Mouse (Mus musculus) intestine, postnatal 0 days (tissue): ENCODE measurements around the gene Cdkn2d. TPM values are rescaled to one million over a fixed set of nuclear protein-coding genes. Genes with fewer than 3 reads are reported as not detected.

Experiments used
- ATAC-seq: fragments of 200-750 bp; cut with Nextera tagmentation; 2 replicates; pipeline ENCODE4 v1.8.0; 2017; ENCODE audit warnings: mild to moderate bottlenecking, moderate TSS enrichment, moderate library complexity
- H3K27ac ChIP-seq: fragments of 300-500 bp; sonication (generic); 2 replicates; pipeline ENCODE4 v1.5.1; 2014; ENCODE audit warnings: mild to moderate bottlenecking, low read depth, low read length, moderate library complexity
- H3K27me3 ChIP-seq: fragments of 300-500 bp; sonication (generic); replicated peaks from 2 replicates; pipeline ENCODE4 v1.6.1; 2014; ENCODE audit warnings: low read length, mixed read lengths; ENCODE audit not compliant: control insufficient read depth, insufficient read depth
- H3K36me3 ChIP-seq: fragments of 300-500 bp; sonication (generic); 2 replicates; pipeline ENCODE4 v1.6.1; 2014; ENCODE audit warnings: mild to moderate bottlenecking, moderate library complexity; ENCODE audit not compliant: control insufficient read depth, insufficient read depth
- H3K4me1 ChIP-seq: fragments of 300-500 bp; sonication (generic); replicated peaks from 2 replicates; pipeline ENCODE4 v1.6.1; 2014; ENCODE audit warnings: antibody characterized with exemption, low read length, mixed read lengths; ENCODE audit not compliant: control insufficient read depth, insufficient read depth
- H3K4me2 ChIP-seq: fragments of 300-500 bp; sonication (generic); replicated peaks from 2 replicates; pipeline ENCODE4 v1.6.1; 2014; ENCODE audit warnings: low read depth, mild to moderate bottlenecking, moderate library complexity
- H3K4me3 ChIP-seq: fragments of 300-500 bp; sonication (generic); 2 replicates; pipeline ENCODE4 v1.5.1; 2014; ENCODE audit warnings: low read depth, low read length
- H3K9ac ChIP-seq: fragments of 300-500 bp; sonication (generic); 2 replicates; pipeline ENCODE4 v1.6.1; 2014; ENCODE audit warnings: mild to moderate bottlenecking, low read depth, low read length
- H3K9me3 ChIP-seq: fragments of 300-500 bp; sonication (generic); 2 replicates; pipeline ENCODE4 v1.6.1; 2016; ENCODE audit warnings: mixed run types; ENCODE audit not compliant: control insufficient read depth
- CTCF ChIP-seq: sonication (generic); IDR thresholded peaks from 2 replicates; pipeline ENCODE4 v1.5.1; 2016; ENCODE audit warnings: low read depth, mild to moderate bottlenecking, control low read depth, antibody characterized with exemption, moderate library complexity
- WGBS: fragments of 180-500 bp; shearing (Covaris S2); extraction: QIAGEN DNeasy Blood & Tissue Kit; methylation state at CpG from one replicate; pipeline ENCODE4 v1.1.7; 2014; 5-methylcytosine and 5-hydroxymethylcytosine counted together
- polyA plus RNA-seq: library from polyadenylated mRNA; unstranded; fragments of >200 nt; fragmentation: Nextera tagmentation; extraction: Ambion mirVana; gene quantifications from 2 replicates; pipeline ENCODE4 v1.2.1, GENCODE M21; 2015

Gene Cdkn2d
- polyA plus RNA-seq, 1 experiment from 2014 or later: 25.8 TPM

GRCm38 (mm10) chr9:21286753-21287152 lies 4.5 kb downstream of the Cdkn2d start:
- Histone ChIP-seq H3K27ac (no peak overlapping the region), H3K9me3 (no peaks in the 10 kb centered on the region), H3K27me3 (no peaks in the 10 kb centered on the region), H3K9ac (no peak overlapping the region), H3K4me3 (peak overlapping the region; percentile 76), H3K4me2 (peak overlapping the region; percentile 82), H3K36me3 (peaks cover 15% of the 10 kb centered on the region), H3K4me1 (peaks cover 15% of the 10 kb centered on the region; the same call in 1 of the 2 replicates)
- 49% methylated on average over 3 of the region's 3 CpGs for WGBS
- no peak for TF ChIP-seq CTCF
- no peak for ATAC-seq

GRCm38 (mm10) chr9:21283994-21284393 lies 7.2 kb downstream of the Cdkn2d start:
- Histone ChIP-seq H3K27me3 (no peaks in the 10 kb centered on the region), H3K9ac (no peak overlapping the region), H3K4me2 (no peak overlapping the region), H3K4me1 (peaks cover 11% of the 10 kb centered on the region; the same call in 1 of the 2 replicates), H3K4me3 (no peak overlapping the region), H3K9me3 (no peaks in the 10 kb centered on the region), H3K27ac (peak overlapping the region; percentile 31), H3K36me3 (peaks cover 41% of the 10 kb centered on the region)
- ATAC-seq: peak; percentile 23; the same call in 1 of the 2 replicates
- no peak for TF ChIP-seq CTCF
- WGBS: 46% methylated on average over 3 of the region's 3 CpGs

- WGBS: 84% methylated on average over 5 of the region's 5 CpGs
- Histone ChIP-seq H3K4me2 (no peak overlapping the region), H3K27me3 (no peaks in the 10 kb centered on the region), H3K27ac (peak overlapping the region; percentile 15; the same call in 1 of the 2 replicates), H3K36me3 (peaks cover 45% of the 10 kb centered on the region), H3K9me3 (no peaks in the 10 kb centered on the region), H3K9ac (no peak overlapping the region), H3K4me3 (no peak overlapping the region), H3K4me1 (peaks cover 8% of the 10 kb centered on the region; the same call in 1 of the 2 replicates)
- peak; percentile 57 for TF ChIP-seq CTCF
- no peak for ATAC-seq
Measured at GRCm38 (mm10) chr9:21283591-21283990, 7.6 kb downstream of the Cdkn2d start.

- ATAC-seq: no peak
- no peaks in the 10 kb centered on the region for H3K9me3 ChIP-seq
- H3K27me3 ChIP-seq: no peaks in the 10 kb centered on the region
- no peak overlapping the region for H3K4me3 ChIP-seq
- H3K4me2 ChIP-seq: no peak overlapping the region
- WGBS: 90% methylated on average over 5 of the region's 5 CpGs
- peaks cover 89% of the 10 kb centered on the region for H3K36me3 ChIP-seq
- no peaks in the 10 kb centered on the region for H3K4me1 ChIP-seq
- no peak for TF ChIP-seq CTCF
- H3K9ac ChIP-seq: no peak overlapping the region
- H3K27ac ChIP-seq: no peak overlapping the region
Measured at GRCm38 (mm10) chr9:21277776-21278175, 13.4 kb downstream of the Cdkn2d start.

- ATAC-seq: no peak
- no peak overlapping the region for H3K27ac ChIP-seq
- H3K4me1 ChIP-seq: no peaks in the 10 kb centered on the region
- no peak overlapping the region for H3K9ac ChIP-seq
- no peak overlapping the region for H3K4me3 ChIP-seq
- no peak overlapping the region for H3K4me2 ChIP-seq
- peaks cover 91% of the 10 kb centered on the region for H3K36me3 ChIP-seq
- WGBS: 91% methylated on average over 8 of the region's 8 CpGs
- no peaks in the 10 kb centered on the region for H3K27me3 ChIP-seq
- TF ChIP-seq CTCF: no peak
- no peaks in the 10 kb centered on the region for H3K9me3 ChIP-seq
Measured at GRCm38 (mm10) chr9:21276307-21276706, 14.9 kb downstream of the Cdkn2d start.

GRCm38 (mm10) chr9:21275727-21276126 lies 15.5 kb downstream of the Cdkn2d start:
- Histone ChIP-seq H3K4me1 (no peaks in the 10 kb centered on the region), H3K27me3 (no peaks in the 10 kb centered on the region), H3K4me2 (no peak overlapping the region), H3K9me3 (no peaks in the 10 kb centered on the region), H3K36me3 (peaks cover 91% of the 10 kb centered on the region), H3K9ac (no peak overlapping the region), H3K4me3 (no peak overlapping the region), H3K27ac (no peak overlapping the region)
- WGBS: 88% methylated on average over 12 of the region's 12 CpGs
- no peak for TF ChIP-seq CTCF
- ATAC-seq: no peak
